Mouse (Mus musculus): ENCODE results near the gene Ccdc153.
A peak's percentile ranks its signal among the peaks of the same experiment; 100 is the strongest.

The Ccdc153 gene

GRCm38 (mm10) chr9:44240911-44241310, 435 bp downstream of the Ccdc153 start:
- no peak for DNase-seq (ENCODE audit: low spot score)

- no peak for DNase-seq (ENCODE audit: low spot score)
These were observed 942 bp downstream of the Ccdc153 start for GRCm38 (mm10) chr9:44241418-44241817.

GRCm38 (mm10) chr9:44243621-44244020, 3.1 kb downstream of the Ccdc153 start:
- DNase-seq (ENCODE audit: low spot score): no peak

- DNase-seq (ENCODE audit: low spot score): no peak
These were observed 7.4 kb downstream of the Ccdc153 start for GRCm38 (mm10) chr9:44247907-44248306.

GRCm38 (mm10) chr9:44249181-44250146, 9.0 kb downstream of the Ccdc153 start:
- DNase-seq (ENCODE audit: low spot score): peak; percentile 52

GRCm38 (mm10) chr9:44250445-44250844, 10.0 kb downstream of the Ccdc153 start:
- no peak for DNase-seq (ENCODE audit: low spot score)

GRCm38 (mm10) chr9:44251314-44251713, 10.8 kb downstream of the Ccdc153 start, which contains the start of gene Pdzd3:
TSS of gene Pdzd3 (minus strand) at chr9:44251471.
- DNase-seq (ENCODE audit: low spot score): no peak

GRCm38 (mm10) chr9:44253441-44253840, 13.0 kb downstream of the Ccdc153 start:
- DNase-seq (ENCODE audit: low spot score): no peak

- no peak for DNase-seq (ENCODE audit: low spot score)
These were observed 14.1 kb downstream of the Ccdc153 start for GRCm38 (mm10) chr9:44254508-44255135.

GRCm38 (mm10) chr9:44255136-44255521, 14.7 kb downstream of the Ccdc153 start:
- no peak for DNase-seq (ENCODE audit: low spot score)

- DNase-seq (ENCODE audit: low spot score): no peak
These were observed 15.7 kb downstream of the Ccdc153 start for GRCm38 (mm10) chr9:44256213-44256612.

GRCm38 (mm10) chr9:44259014-44259413, 18.5 kb downstream of the Ccdc153 start:
- DNase-seq (ENCODE audit: low spot score): no peak

- no peak for DNase-seq (ENCODE audit: low spot score)
These were observed 20.9 kb downstream of the Ccdc153 start for GRCm38 (mm10) chr9:44261388-44261787.

- no peak for DNase-seq (ENCODE audit: low spot score)
These were observed 26.2 kb downstream of the Ccdc153 start for GRCm38 (mm10) chr9:44266478-44267226.

GRCm38 (mm10) chr9:44267319-44268026, 27.0 kb downstream of the Ccdc153 start:
- DNase-seq (ENCODE audit: low spot score): no peak

GRCm38 (mm10) chr9:44268027-44268360, 27.5 kb downstream of the Ccdc153 start:
- DNase-seq (ENCODE audit: low spot score): peak; percentile 86

GRCm38 (mm10) chr9:44268432-44268831, 28.0 kb downstream of the Ccdc153 start, which contains the start of gene Nlrx1:
TSS of gene Nlrx1 (minus strand) at chr9:44268599.
- no peak for DNase-seq (ENCODE audit: low spot score)

GRCm38 (mm10) chr9:44269077-44269476, 28.6 kb downstream of the Ccdc153 start:
- DNase-seq (ENCODE audit: low spot score): no peak

GRCm38 (mm10) chr9:44269973-44270372, 29.5 kb downstream of the Ccdc153 start:
- DNase-seq (ENCODE audit: low spot score): no peak

- DNase-seq (ENCODE audit: low spot score): no peak
These were observed 42.7 kb downstream of the Ccdc153 start for GRCm38 (mm10) chr9:44283183-44283582.

GRCm38 (mm10) chr9:44286256-44286850, 45.9 kb downstream of the Ccdc153 start:
- DNase-seq (ENCODE audit: low spot score): no peak

Data from ovary, postnatal 14 days (tissue).